Mouse (Mus musculus) forebrain, embryonic 16.5 days (tissue): ENCODE data around the gene Dcaf5. TPM values are rescaled to one million over a fixed set of nuclear protein-coding genes. Genes with fewer than 3 reads are reported as not detected.
A peak's percentile ranks its signal among the peaks of the same experiment; 100 is the strongest.

Source experiments
- ATAC-seq: fragments of 200-750 bp; cut with Nextera tagmentation; 2 replicates; pipeline ENCODE4 v1.8.0; 2017; ENCODE audit warnings: mild to moderate bottlenecking, moderate library complexity
- H3K27ac ChIP-seq: fragments of 300-500 bp; sonication (generic); 2 replicates; pipeline ENCODE4 v1.5.1; 2014; ENCODE audit warnings: low read length, control low read depth
- H3K27me3 ChIP-seq: fragments of 300-500 bp; sonication (generic); replicated peaks from 2 replicates; pipeline ENCODE4 v1.6.1; 2014; ENCODE audit warnings: low read length; ENCODE audit not compliant: control insufficient read depth, insufficient read depth
- H3K36me3 ChIP-seq: fragments of 300-500 bp; sonication (generic); 2 replicates; pipeline ENCODE4 v1.6.1; 2014; ENCODE audit not compliant: control insufficient read depth, insufficient read depth
- H3K4me1 ChIP-seq: fragments of 300-500 bp; sonication (generic); replicated peaks from 2 replicates; pipeline ENCODE4 v1.6.1; 2014; ENCODE audit warnings: low read length; ENCODE audit not compliant: control insufficient read depth, insufficient read depth
- H3K4me2 ChIP-seq: fragments of 300-500 bp; sonication (generic); 2 replicates; pipeline ENCODE4 v1.6.1; 2014; ENCODE audit warnings: mild to moderate bottlenecking, low read length, control low read depth
- H3K4me3 ChIP-seq: fragments of 300-500 bp; sonication (generic); replicated peaks from 2 replicates; pipeline ENCODE4 v1.5.1; 2014; ENCODE audit warnings: mild to moderate bottlenecking, low read length, control low read depth
- H3K9ac ChIP-seq: fragments of 300-500 bp; sonication (generic); replicated peaks from 2 replicates; pipeline ENCODE4 v1.6.1; 2014; ENCODE audit warnings: low read depth, low read length, control low read depth
- H3K9me3 ChIP-seq: fragments of 300-500 bp; sonication (generic); 2 replicates; pipeline ENCODE4 v1.6.1; 2016; ENCODE audit warnings: low read length; ENCODE audit not compliant: control insufficient read depth
- WGBS: fragments of 180-500 bp; shearing (Covaris S2); extraction: QIAGEN DNeasy Blood & Tissue Kit; methylation state at CpG from one replicate; pipeline ENCODE4 v1.1.7; 2014; 5-methylcytosine and 5-hydroxymethylcytosine counted together
- polyA plus RNA-seq: library from polyadenylated mRNA; unstranded; fragments of >200 nt; fragmentation: Nextera tagmentation; extraction: Ambion mirVana; gene quantifications from 2 replicates; pipeline ENCODE4 v1.2.1, GENCODE M21; 2015

The Dcaf5 gene
- polyA plus RNA-seq, 1 experiment from 2014 or later, result 25.0 TPM

DNA sequence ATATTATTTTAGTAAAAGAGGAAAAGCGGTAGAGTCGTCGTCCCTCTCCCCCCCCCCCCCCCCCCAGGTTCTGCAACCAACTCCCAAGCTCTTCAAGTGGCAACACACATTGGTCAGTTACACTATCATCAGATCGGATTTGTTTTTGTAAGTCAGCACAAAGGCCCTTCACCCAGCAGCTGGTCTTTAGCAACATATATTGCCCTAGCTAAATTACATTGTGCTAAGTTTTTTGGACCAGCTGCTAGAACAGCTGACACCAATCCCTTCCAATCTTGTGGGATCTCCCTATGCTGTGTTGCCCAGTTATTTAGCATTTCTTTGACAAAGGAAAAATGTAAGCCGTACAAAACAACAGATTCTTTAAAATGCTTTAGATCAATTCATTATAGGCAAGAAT lies 21.6 kb upstream of the Dcaf5 start:
- H3K27ac ChIP-seq, result no peak overlapping the region
- no peak overlapping the region for H3K4me3 ChIP-seq
- H3K27me3 ChIP-seq, result no peaks in the 10 kb centered on the region
- ATAC-seq, result no peak
- 61% methylated on average over 5 of the region's 5 CpGs for WGBS
- H3K4me1 ChIP-seq, result no peaks in the 10 kb centered on the region
- no peaks in the 10 kb centered on the region for H3K36me3 ChIP-seq
- no peaks in the 10 kb centered on the region for H3K9me3 ChIP-seq
- H3K9ac ChIP-seq, result no peak overlapping the region
- H3K4me2 ChIP-seq, result no peak overlapping the region

DNA sequence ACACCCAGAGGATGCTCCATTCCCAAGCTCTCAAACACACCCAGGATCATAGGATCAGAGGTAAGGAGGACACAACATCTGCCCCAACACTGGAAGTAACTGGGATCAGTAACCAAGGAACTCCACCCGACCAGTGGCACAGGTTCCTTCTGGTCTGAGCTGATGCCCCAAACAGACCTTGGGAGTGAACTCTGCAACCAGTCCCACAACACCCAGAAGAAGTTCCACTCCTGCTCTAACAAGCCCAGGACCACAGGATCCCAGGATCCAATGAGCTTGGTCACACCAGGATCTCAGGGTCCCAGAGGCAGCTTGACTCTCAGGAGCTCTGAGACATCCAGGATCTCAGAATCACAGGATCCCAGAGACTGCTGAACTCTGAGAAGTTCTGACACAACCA lies 17.1 kb upstream of the Dcaf5 start:
- H3K4me2 ChIP-seq, result no peak overlapping the region
- H3K27me3 ChIP-seq, result no peaks in the 10 kb centered on the region
- H3K4me3 ChIP-seq, result no peak overlapping the region
- H3K27ac ChIP-seq, result no peak overlapping the region
- no peak overlapping the region for H3K9ac ChIP-seq
- ATAC-seq, result no peak
- no peaks in the 10 kb centered on the region for H3K36me3 ChIP-seq
- 78% methylated on average over 1 of the region's 1 CpGs for WGBS
- no peaks in the 10 kb centered on the region for H3K9me3 ChIP-seq
- H3K4me1 ChIP-seq, result no peaks in the 10 kb centered on the region

DNA sequence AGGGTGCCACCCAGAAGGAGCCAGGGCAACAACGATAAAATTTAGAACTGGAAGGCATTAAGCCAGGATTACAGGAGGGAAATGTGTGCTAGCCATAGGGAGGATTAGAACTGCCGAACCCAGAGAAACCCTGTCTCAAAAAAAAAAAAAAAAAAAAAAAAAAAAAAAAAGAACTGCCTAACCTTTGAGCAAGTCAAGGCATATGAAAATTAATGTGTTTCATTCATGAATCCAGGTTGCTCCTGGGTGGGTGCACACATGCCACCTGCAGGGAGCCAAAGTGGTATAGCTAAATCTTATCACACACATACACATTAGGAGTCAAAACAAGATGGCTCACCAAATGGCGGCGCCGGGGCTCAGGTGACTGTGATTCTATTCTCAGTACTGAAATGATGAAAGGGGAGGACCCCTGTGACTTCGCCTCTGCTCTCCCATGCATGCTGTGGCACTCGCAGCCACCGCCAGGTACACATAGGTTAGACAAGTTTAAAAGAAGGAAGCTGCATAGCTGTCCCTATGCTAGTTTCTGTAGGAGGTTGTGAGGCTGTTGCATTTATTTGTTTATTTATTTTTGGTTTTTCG lies 8.2 kb upstream of the Dcaf5 start:
- H3K9me3 ChIP-seq, result no peaks in the 10 kb centered on the region
- WGBS, result 91% methylated on average over 9 of the region's 9 CpGs

DNA sequence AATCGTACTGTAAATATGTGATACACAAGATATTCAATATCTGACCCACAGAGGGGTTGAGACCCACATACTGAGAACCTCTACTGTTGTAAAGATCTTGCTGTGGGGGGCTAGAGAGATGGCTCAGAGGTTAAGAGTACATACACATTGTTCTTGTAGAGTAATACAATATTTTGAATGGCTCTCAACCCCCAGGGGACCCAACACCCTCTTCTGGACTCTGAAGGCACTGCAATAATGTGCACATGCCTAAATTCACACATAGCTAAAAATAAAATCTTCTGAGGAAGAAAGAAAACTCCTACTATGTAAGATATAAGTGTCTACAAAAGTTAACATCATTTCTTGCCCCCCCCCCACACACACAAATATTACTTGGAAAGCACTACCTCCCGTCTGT lies 4.6 kb upstream of the Dcaf5 start:
- Histone ChIP-seq H3K4me1 (peaks cover 5% of the 10 kb centered on the region), H3K9me3 (no peaks in the 10 kb centered on the region), H3K36me3 (no peaks in the 10 kb centered on the region), H3K4me3 (no peak overlapping the region), H3K27me3 (no peaks in the 10 kb centered on the region), H3K9ac (no peak overlapping the region), H3K27ac (no peak overlapping the region), H3K4me2 (no peak overlapping the region)
- no peak for ATAC-seq
- 74% methylated on average over 2 of the region's 2 CpGs for WGBS

More for the DNA sequence above, 8.2 kb upstream of the Dcaf5 start:
- Histone ChIP-seq H3K27me3 (no peaks in the 10 kb centered on the region), H3K4me1 (no peaks in the 10 kb centered on the region), H3K27ac (no peak overlapping the region), H3K9ac (no peak overlapping the region), H3K4me3 (no peak overlapping the region), H3K36me3 (no peaks in the 10 kb centered on the region), H3K4me2 (no peak overlapping the region)
- no peak for ATAC-seq

DNA sequence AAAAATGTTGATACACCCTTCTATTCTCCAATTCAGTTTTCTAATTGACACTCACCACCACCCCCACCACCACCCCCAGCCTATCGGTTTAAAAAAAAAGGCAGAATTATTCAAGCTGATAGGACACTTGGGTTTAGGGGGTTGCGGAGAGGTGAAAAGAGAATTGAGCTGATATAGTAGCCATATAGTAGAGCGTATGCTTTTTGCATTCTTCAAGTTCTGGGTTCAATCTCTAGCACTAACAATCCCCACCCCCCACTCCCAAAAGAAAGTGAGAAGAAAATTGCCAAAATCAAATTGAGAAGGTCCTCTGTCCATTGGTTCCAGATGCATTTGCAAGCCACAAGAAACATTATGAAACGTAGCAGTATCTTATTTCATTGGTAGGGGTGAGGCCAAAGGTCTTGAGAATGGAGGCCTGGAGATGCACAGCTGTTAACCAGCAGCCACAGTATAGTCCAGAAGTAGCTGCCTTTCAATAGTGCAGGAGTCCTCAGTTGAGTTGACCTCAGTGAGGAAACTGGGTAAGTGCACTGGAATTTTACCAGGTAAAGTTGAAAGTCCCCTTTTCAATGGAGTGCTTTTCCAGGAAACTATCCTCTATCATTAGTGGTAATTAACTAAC lies 762 bp upstream of the Dcaf5 start:
- H3K36me3 ChIP-seq, result no peaks in the 10 kb centered on the region
- WGBS, result 31% methylated on average over 4 of the region's 4 CpGs
- peak overlapping the region; percentile 85 for H3K27ac ChIP-seq
- H3K9me3 ChIP-seq, result no peaks in the 10 kb centered on the region
- H3K4me2 ChIP-seq, result peak overlapping the region; percentile 76
- H3K27me3 ChIP-seq, result no peaks in the 10 kb centered on the region
- H3K4me3 ChIP-seq, result peak overlapping the region; percentile 93
- ATAC-seq, result no peak
- peaks cover 19% of the 10 kb centered on the region for H3K4me1 ChIP-seq
- peak overlapping the region; percentile 85 for H3K9ac ChIP-seq

DNA sequence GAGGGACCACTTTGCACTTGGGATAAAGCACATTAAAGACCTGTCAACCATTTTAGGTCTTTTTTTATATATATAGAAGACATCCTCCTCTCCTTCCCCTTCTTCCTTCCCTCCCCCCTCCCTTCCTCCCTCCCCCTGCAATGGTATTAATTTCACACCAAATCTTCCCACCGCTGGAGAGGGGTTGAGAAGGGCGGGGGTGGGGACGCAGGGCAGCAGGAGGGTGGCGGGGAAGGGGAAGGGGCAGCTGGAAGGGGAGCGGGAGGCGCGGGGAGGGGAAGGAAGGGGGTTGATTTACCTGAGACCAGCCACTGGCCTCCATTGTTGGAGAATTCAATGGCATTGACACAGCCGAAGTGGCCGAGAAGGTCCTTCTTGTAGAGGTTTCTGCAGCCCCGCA lies 514 bp downstream of the Dcaf5 start:
- Histone ChIP-seq H3K4me3 (peak overlapping the region; percentile 93), H3K9ac (peak overlapping the region; percentile 85), H3K4me2 (peak overlapping the region; percentile 76), H3K9me3 (no peaks in the 10 kb centered on the region), H3K36me3 (no peaks in the 10 kb centered on the region), H3K27ac (peak overlapping the region; percentile 85), H3K27me3 (no peaks in the 10 kb centered on the region), H3K4me1 (peaks cover 21% of the 10 kb centered on the region)
- peak; percentile 10 for ATAC-seq
- 0% methylated on average over 9 of the region's 10 CpGs for WGBS

DNA sequence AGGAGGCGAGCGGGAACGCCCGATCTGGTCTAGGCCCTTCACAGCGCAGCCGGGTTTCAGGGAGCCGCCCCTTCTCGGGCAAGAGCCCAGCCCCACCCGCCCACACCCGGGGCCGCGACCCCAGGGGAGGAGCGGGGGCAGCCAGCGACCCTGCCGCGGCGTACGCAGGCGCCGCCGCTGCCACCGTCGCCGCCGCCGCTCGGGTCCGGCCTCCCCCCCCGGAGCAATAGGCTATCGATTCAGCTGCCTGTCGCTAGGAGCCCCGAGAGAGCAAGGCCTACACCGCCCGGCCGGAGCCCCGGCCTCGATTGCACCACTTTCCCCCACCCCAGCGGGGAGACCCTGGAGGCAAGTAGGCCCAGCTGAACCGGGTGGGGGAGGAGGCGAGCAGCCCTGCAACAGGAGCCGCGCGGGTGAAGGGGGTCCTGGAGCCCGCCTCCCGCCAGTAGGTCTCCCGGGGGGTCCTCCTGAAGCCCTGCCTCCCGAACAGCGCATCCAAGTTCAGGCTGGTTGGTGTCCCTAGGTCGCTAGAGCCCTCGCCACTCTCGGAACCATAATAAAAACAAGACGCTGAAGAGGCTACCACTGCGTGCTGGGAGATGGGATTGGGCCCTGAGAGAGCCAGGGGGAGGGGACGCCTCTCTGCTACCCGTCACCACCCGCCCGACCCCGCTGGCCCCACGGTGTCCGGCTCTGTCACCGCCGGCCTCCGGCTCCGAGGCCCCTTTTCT lies 1.3 kb downstream of the Dcaf5 start:
- H3K9ac ChIP-seq, result peak overlapping the region; percentile 85
- no peaks in the 10 kb centered on the region for H3K27me3 ChIP-seq
- H3K4me3 ChIP-seq, result peak overlapping the region; percentile 93
- H3K4me1 ChIP-seq, result peaks cover 21% of the 10 kb centered on the region
- no peaks in the 10 kb centered on the region for H3K36me3 ChIP-seq
- H3K27ac ChIP-seq, result peak overlapping the region; percentile 85
- under 1% methylated on average over 39 of the region's 64 CpGs for WGBS
- H3K9me3 ChIP-seq, result no peaks in the 10 kb centered on the region
- peak; percentile 66 for ATAC-seq
- peak overlapping the region; percentile 76 for H3K4me2 ChIP-seq

DNA sequence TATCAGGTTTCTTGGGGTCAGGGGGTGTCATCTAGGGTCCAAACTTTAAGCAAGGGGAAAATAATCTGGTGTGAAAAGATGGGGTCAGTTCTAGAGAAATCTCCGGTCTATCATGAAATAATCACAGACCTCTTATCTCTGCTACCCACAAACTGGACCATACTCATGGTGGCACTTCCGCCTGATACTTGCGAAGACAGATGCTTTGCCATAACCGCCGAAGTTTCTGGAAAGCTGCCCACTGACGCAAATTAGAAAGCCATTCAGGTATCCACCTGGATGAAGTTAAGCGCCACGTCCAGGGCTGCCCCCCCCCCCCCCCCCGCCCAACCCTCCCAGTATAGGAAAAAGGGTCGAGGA lies 1.8 kb downstream of the Dcaf5 start:
- Histone ChIP-seq H3K4me1 (peaks cover 21% of the 10 kb centered on the region), H3K4me2 (peak overlapping the region; percentile 76), H3K9me3 (no peaks in the 10 kb centered on the region), H3K27me3 (no peaks in the 10 kb centered on the region), H3K36me3 (no peaks in the 10 kb centered on the region), H3K27ac (peak overlapping the region; percentile 85), H3K4me3 (peak overlapping the region; percentile 93), H3K9ac (peak overlapping the region; percentile 85)
- ATAC-seq, result no peak
- 9% methylated on average over 8 of the region's 10 CpGs for WGBS

DNA sequence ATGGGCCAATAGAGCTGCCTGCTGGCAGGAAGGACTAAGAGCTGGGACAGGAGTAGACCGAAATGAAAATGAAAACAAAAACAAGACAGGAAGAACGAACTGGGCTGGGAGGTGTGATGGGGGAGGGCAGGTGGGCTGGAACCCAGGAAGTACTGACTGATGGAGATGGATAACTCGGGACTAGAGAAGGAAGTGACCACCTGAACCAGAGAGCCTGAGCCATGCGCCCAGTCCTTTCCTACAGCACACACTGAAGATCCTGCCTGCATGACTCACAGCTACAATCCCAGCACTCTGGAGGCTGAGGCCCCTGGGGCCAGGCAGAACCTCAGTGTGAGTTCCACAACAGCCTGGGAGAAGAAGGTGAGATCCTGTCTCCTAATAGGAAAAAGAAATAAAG lies 3.1 kb downstream of the Dcaf5 start:
- no peak for ATAC-seq
- 73% methylated on average over 4 of the region's 4 CpGs for WGBS
- no peak overlapping the region for H3K9ac ChIP-seq
- no peaks in the 10 kb centered on the region for H3K36me3 ChIP-seq
- H3K4me1 ChIP-seq, result peaks cover 21% of the 10 kb centered on the region
- H3K27me3 ChIP-seq, result no peaks in the 10 kb centered on the region
- no peaks in the 10 kb centered on the region for H3K9me3 ChIP-seq
- no peak overlapping the region for H3K4me3 ChIP-seq
- H3K4me2 ChIP-seq, result no peak overlapping the region
- no peak overlapping the region for H3K27ac ChIP-seq
